Mouse (Mus musculus): ENCODE measurements around the gene Cym.

Gene Cym

DNA sequence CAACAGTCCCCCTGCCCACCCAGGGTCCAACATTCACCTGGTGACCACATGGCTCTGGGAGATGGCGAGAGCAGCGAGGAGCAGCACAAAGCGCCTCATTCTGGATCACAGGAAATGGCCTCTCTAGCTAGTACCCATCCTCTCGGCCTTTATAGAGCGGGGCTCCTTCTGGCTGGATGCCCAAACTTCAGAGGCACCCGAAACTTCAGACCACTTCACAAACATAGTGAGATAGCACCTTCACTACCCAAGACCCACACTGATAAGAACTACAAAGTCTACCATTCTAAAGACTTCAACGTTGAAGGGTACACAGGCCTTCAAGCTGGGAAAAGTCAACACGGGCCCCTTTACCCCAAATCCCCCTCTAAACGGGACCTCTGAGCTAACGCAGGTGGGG lies at the start of gene Cym:
Gene Cym (minus strand): TSS at position 125 of the 400 bp plus-strand sequence.
- ChIA-PET POLR2A (interaction anchor here in 1 of 4 experiments (0.9 kb wide), 1 partner anchor 12 kb away, joined by 3 read pairs; no protein-coding TSS in a partner anchor), CTCF (no interaction called here)

GRCm38 (mm10) chr3:107266814-107267345 lies 45.3 kb upstream of the Cym start:
- POLR2A ChIA-PET: interaction anchor here in 1 of 4 experiments (1.9 kb wide), 1 partner anchor 12 kb away, joined by 4 read pairs; the partner anchor contains the start of gene Lamtor5
- CTCF ChIA-PET: interaction anchor here in 1 of 4 experiments (0.6 kb wide), 1 partner anchor 264 kb away, joined by 3 read pairs; no protein-coding TSS in a partner anchor

DNA sequence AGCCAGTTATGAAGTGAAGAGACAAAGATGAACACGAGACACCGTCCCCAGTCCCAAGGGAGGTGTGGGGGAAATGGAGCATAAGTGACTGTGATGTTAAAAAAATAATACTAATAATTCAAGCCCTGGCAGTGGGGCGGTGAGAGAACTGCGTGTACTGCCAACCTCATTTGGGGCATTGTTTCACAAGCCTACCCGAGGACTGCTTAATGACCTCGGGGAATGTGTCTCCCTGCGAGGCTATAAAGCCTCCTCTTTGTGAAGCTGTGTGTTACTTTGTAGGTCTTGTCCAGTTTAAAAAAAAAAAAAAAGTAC lies 40.3 kb upstream of the Cym start:
- ChIA-PET POLR2A (interaction anchor here in 2 of 4 experiments (0.7 to 1.3 kb wide), 3 partner anchors 10 to 52 kb away, joined by 3 to 5 read pairs (median 3); partner anchors contain the start of gene Lamtor5 (in 1 of the 2)), CTCF (interaction anchor here in 3 of 4 experiments (0.6 to 1.5 kb wide), 5 partner anchors 27 to 210 kb away, joined by 3 to 7 read pairs (median 4); no protein-coding TSS in a partner anchor)

DNA sequence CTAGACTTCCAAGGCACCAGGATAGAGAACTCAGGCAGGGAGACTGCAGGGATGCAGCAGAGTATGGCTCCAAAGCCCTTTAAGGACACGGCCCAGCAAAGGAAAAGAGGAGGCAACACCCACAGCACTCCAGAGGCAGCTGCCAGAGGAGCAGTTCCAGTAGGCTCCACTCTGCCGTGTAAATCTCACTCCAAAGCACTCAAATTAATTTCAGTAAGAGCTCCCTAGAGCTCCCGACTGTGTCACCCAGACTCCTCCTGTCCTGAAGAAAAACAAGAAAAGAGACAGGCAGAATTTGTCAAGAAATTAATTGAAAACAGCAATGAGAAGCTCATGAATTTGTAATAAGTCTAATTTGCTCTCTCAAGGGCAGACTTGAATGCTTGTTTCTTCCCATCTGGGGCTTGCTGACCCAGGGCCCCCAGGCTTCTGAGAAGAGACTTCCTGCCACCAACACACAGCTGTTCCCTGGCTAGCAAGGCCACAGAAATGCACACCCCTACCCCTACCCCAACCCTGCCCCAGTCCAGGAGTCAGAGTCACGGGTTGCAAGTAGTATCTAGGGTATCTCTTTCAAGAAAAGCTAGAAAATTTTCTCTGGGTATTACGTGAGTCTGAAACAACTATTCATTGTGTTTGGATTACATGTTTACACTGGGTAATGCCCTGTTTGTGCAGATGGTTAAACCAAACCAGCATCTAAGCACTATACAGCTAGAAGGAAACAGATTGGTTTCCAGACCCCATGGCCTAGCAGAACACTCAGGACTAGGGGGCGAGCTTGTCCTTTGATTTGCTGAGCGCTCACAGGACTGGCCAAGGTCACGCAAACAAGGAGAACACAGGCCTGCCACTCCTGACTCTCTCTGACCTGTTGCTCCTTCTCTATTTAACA lies 39.7 kb upstream of the Cym start:
- ChIA-PET POLR2A (interaction anchor here in 3 of 4 experiments (0.5 to 1.3 kb wide), 6 partner anchors 9 to 450 kb away, joined by 3 to 5 read pairs (median 3); partner anchors contain the start of gene Lamtor5 (in 2 of the 3)), CTCF (interaction anchor here (0.6 to 1.5 kb wide), 6 partner anchors 26 to 211 kb away, joined by 3 to 7 read pairs (median 4); no protein-coding TSS in a partner anchor)

- ChIA-PET POLR2A (interaction anchor here in 1 of 4 experiments (1.4 kb wide), 1 partner anchor 21 kb away, joined by 5 read pairs; the partner anchor contains the start of gene Lamtor5), CTCF (interaction anchor here in 1 of 4 experiments (1.7 kb wide), 1 partner anchor 24 kb away, joined by 6 read pairs; no protein-coding TSS in a partner anchor)
Observed at GRCm38 (mm10) chr3:107257924-107258323, 36.4 kb upstream of the Cym start.

DNA sequence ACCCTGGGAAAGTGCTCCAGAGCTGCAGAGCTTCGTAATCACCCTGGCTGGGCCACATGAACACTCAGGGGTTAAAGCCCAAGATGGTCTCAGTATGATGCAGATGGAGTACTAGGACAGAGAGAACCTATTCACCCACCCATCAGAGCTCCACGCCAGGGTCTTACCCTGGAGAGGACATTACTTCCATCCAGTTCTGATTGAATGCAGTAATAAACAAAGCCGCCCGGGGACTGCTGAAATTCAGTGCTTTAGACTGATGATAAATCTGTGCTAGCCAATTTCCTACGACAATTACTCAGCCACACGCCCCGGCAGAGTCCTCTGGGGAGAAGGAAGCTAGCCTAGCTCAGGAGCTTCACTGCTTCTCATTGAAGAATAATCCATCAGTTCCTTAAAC lies 35.2 kb upstream of the Cym start:
- POLR2A ChIA-PET: interaction anchor here in 1 of 4 experiments (0.5 to 1.4 kb wide), 4 partner anchors 22 to 86 kb away, joined by 3 to 5 read pairs (median 4); partner anchors contain the start of gene Lamtor5

DNA sequence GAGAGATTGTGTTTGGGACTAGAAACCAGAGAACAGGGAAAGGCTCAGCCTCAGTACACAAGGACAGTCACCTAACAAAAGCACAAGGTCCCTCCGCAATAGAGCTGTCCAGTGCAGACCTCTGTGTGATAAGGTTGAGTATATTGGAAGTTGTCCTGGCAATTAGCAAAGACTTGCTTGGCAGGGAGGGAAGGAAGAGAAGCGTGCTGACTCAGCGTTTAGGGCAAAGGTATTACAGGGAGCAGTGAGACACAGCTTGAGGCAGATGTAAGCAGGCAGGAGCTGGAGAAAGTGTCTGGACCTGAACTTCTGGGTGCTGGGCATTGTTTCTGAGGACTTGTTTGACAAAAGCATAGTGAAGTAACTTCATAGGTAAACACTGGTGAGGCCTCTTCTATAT lies 34.5 kb upstream of the Cym start:
- ChIA-PET POLR2A (interaction anchor here in 1 of 4 experiments (0.5 to 0.9 kb wide), 3 partner anchors 57 to 136 kb away, joined by 3 to 4 read pairs (median 3); no protein-coding TSS in a partner anchor), CTCF (interaction anchor here (1.1 to 1.9 kb wide), 4 partner anchors 17 to 216 kb away, joined by 3 to 5 read pairs (median 4); no protein-coding TSS in a partner anchor)

More for the DNA sequence above, 35.2 kb upstream of the Cym start:
- CTCF ChIA-PET: interaction anchor here (1.0 to 1.9 kb wide), 6 partner anchors 16 to 215 kb away, joined by 3 to 6 read pairs (median 4); no protein-coding TSS in a partner anchor

GRCm38 (mm10) chr3:107253925-107254324 lies 32.4 kb upstream of the Cym start:
- ChIA-PET POLR2A (interaction anchor here in 2 of 4 experiments (0.9 to 1.5 kb wide), 3 partner anchors 12 to 88 kb away, joined by 3 to 4 read pairs (median 3); partner anchors contain the start of gene Lamtor5 (in 1 of the 2)), CTCF (interaction anchor here in 2 of 4 experiments (0.6 to 1.2 kb wide), 5 partner anchors 7 to 613 kb away, joined by 3 to 4 read pairs (median 3); no protein-coding TSS in a partner anchor)

DNA sequence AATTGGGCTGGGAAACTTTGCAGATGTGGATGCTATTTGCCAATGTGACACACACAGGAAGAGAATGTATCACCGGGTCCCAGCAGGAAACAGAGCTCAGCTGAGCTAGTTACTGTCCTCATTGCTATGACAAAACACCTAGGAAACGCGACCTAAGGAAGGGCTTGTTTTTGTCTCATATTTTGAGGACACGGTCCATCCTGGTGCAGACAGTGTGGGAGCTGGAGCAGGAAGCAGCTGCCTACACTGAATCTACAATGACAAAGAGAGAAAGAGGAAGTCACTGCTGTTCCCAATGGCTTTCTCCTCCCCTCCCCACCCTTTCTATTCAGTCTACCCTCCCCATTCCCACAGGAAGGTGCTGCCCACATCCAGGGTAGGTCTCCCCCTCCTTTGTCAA lies 30.5 kb upstream of the Cym start:
- ChIA-PET POLR2A (interaction anchor here in 1 of 4 experiments (2.3 kb wide), 1 partner anchor 9 kb away, joined by 5 read pairs; no protein-coding TSS in a partner anchor), CTCF (no interaction called here)

DNA sequence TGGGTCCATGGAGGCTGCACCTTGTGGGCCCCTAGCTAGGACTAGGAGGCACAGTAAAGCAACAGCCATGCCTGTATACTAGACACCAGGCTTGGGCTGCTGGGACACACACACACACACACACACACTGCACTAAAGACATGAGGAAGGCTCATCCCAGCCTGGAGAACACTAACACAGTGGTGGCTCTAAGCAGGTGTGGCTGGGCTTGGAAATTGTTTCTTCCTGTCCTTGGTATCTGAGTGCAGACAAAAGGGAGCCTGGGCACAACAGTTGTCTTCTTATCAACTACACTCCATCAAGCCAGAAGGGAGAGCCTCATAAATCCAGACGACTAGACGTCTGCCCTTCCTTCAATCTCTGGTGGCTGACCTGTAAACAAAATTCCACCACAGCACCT lies 28.8 kb upstream of the Cym start:
- ChIA-PET CTCF (interaction anchor here in 1 of 4 experiments (1.4 kb wide), 1 partner anchor 212 kb away, joined by 3 read pairs; no protein-coding TSS in a partner anchor), POLR2A (no interaction called here)

DNA sequence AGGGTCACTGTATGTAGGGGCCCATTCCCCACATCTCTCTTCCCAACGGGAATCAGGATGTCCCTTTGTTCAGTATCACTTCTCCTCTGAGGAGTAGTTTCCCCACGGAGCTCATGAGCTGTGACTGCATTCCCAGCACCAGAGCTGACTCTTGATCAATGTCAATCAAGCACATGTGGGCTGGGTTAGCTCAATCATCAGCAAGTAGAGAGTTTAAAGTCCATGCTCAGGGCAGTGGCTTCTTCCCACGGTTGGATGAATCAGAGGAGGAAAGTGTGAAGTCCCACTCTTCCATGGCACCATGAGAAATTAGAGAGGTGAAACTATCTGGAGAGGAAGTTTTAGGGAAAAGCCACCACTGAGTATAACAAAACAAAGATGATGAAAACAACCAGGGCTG lies 27.5 kb upstream of the Cym start:
- POLR2A ChIA-PET: interaction anchor here in 1 of 4 experiments (0.5 kb wide), 1 partner anchor 387 kb away, joined by 5 read pairs; no protein-coding TSS in a partner anchor

DNA sequence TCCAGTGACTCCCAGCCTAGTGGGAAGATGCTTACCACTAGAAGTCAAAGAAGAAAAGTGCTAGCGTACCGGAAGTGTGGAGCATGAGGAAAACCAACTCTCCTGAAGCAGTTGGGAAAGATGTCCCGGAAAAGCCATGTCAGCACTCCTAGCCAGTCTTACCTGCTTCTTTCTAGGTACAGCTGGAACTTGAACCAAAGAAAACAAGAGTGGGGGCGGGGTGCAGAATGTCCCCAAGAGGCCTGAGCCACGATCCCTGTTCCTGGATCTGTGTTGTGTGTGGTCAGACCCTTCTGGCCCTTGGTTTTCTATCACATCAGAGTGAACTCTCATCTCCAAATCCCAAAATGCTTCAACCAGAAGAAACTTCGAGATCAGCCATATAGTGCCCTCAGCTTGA lies 25.3 kb upstream of the Cym start:
- ChIA-PET CTCF (interaction anchor here in 1 of 4 experiments (0.7 kb wide), 1 partner anchor 7 kb away, joined by 3 read pairs; no protein-coding TSS in a partner anchor), POLR2A (no interaction called here)

More for the DNA sequence above, 27.5 kb upstream of the Cym start:
- CTCF ChIA-PET: interaction anchor here in 1 of 4 experiments (0.5 kb wide), 1 partner anchor 48 kb away, joined by 4 read pairs; no protein-coding TSS in a partner anchor

DNA sequence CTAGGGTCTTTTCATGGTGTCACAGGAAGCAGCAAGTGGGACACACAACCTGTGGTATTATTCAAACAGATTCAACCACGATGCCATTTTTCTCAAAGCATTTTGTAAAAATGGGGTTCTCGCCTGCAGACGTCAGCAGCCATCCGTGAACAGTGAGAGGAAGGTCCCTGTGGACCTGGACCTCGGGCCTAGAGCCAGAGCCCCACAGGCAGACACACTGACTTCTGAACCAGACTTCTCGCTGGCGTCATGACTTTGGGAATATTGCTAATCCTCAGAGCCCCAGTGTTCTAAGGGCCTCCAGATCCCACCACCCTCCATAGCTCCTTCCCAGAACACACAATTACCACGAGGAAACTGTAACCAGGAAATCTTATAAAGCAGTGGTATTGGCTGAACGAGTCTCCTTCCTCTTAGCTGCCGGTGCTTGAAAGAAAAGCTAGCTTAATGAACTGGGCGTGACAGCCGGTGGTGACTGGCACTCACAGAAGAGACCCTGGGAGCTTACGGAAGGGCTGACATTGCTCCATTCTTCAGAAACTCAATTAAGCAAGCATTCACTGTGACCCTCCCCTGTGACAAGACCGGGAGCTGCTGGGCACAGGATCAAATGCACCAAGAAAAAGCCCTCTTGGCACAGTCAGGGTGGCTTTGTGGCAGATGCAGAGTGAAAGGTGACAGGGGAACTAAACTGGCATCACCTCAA lies 20.0 kb upstream of the Cym start:
- CTCF ChIA-PET: interaction anchor here in 3 of 4 experiments (0.6 to 1.2 kb wide), 3 partner anchors 8 to 646 kb away, joined by 3 to 5 read pairs (median 4); no protein-coding TSS in a partner anchor
- POLR2A ChIA-PET: interaction anchor here in 1 of 4 experiments (0.8 kb wide), 1 partner anchor 12 kb away, joined by 3 read pairs; no protein-coding TSS in a partner anchor

GRCm38 (mm10) chr3:107239607-107240006 lies 18.1 kb upstream of the Cym start, which contains the start of gene Prok1:
Gene Prok1 (minus strand): TSS chr3:107239707.
- ChIA-PET CTCF (interaction anchor here in 1 of 4 experiments (1.6 kb wide), 1 partner anchor 31 kb away, joined by 3 read pairs; no protein-coding TSS in a partner anchor), POLR2A (no interaction called here)

DNA sequence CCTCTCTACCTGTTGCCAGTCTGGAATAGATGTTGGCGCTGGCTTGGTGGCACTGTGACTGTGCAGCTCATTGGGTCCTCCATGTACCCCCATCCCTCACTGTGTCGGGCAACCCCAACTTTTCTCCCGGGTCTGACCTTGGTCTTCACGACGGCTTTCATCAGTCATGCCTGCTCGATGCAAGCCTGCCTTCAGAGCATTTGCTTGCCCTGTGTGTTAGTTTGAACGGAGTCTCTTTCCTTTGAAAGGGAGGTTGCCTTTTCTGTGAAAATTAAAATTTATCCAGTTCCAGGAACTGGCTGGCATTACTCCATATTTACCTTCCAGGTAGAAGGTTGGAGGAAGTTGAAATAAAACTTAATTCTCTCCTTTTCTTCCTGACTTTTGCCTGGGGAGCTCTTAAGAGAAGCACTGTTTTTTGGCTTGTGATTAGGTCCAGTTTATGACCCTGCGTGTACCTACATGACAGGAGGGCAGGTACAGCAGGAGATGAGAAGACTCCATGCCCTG lies 17.0 kb upstream of the Cym start:
- ChIA-PET POLR2A (interaction anchor here in 1 of 4 experiments (1.2 kb wide), 1 partner anchor 37 kb away, joined by 3 read pairs; no protein-coding TSS in a partner anchor), CTCF (interaction anchor here in 2 of 4 experiments (1.5 to 1.6 kb wide), 2 partner anchors 29 to 224 kb away, joined by 3 to 4 read pairs; no protein-coding TSS in a partner anchor)

DNA sequence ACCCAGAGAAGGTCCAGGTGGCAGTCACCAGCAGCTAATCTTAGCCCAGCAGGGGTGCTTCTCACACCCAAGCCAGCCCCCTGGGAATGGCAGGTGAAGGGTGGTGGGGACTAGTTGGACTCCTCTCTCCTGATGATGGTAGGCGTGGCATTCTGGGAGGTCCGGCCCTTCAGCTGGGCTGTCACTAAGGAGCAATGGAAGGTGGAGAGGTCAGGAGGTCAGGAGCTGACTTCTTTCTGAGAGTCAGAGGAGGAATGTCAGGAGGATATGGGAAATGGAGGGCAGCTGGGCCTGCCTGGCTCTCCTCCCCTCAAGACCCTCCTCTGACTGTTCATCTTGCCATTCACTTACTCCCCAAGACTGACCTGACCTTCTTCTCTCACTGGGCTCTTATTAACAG lies 16.5 kb upstream of the Cym start:
- CTCF ChIA-PET: interaction anchor here in 3 of 4 experiments (0.7 to 1.6 kb wide), 3 partner anchors 29 to 224 kb away, joined by 3 to 4 read pairs (median 3); no protein-coding TSS in a partner anchor
- POLR2A ChIA-PET: interaction anchor here in 1 of 4 experiments (1.2 kb wide), 1 partner anchor 38 kb away, joined by 3 read pairs; no protein-coding TSS in a partner anchor

GRCm38 (mm10) chr3:107233945-107234344 lies 12.4 kb upstream of the Cym start:
- CTCF ChIA-PET: interaction anchor here (0.5 to 2.2 kb wide), 21 partner anchors 8 to 630 kb away, joined by 3 to 13 read pairs (median 4); partner anchors contain the start of gene Lamtor5 (in 1 of the 4)
- POLR2A ChIA-PET: no interaction called here
